Mouse (Mus musculus) MEL (cell line): ENCODE results near the gene Nedd8.

Experiments
- CTCF ChIP-seq, 3 experiments: IDR thresholded peaks in 2 of 3; conservative IDR thresholded peaks in 1 of 3; 2 replicates each; pipeline ENCODE4 v1.5.1; 2011 to 2012; ENCODE audit warnings: low read length in 3 of 3, low read depth in 2 of 3, mild to moderate bottlenecking in 2 of 3, improper control_type of control experiment in 1 of 3, inconsistent platforms in 1 of 3, mixed read lengths in 1 of 3, moderate library complexity in 1 of 3; ENCODE audit not compliant: control insufficient read depth in 1 of 3, insufficient read depth in 1 of 3, poor library complexity in 1 of 3, severe bottlenecking in 1 of 3
- POLR2A ChIP-seq, 2 experiments: IDR thresholded peaks; 2 replicates each; pipeline ENCODE4 v1.6.1; 2011 to 2012; ENCODE audit warnings: low read length in 2 of 2, mild to moderate bottlenecking in 2 of 2, control low read depth in 1 of 2, improper control_type of control experiment in 1 of 2, low read depth in 1 of 2, moderate library complexity in 1 of 2; ENCODE audit not compliant: control insufficient read depth in 1 of 2, insufficient read depth in 1 of 2, poor library complexity in 1 of 2

DNA sequence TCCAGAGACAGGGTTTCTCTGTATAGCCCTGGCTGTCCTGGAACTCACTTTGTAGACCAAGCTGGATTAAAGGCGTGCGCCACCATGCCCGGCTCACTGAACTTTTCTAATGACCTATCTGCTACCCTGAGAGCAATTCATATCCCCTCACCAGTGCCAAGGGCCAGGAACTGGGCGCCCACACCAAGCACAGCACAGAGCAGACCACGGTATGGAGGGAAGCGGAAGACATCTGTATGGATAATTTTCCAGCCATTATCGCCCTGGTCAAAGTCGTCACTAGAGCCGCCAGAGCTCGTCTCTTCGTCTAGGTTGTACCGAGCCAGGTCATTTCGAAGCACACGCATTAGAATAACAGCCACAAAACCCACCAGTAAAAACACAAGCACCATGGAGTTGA is 31.1 kb downstream of the Nedd8 start:
- TF ChIP-seq CTCF (IDR thresholded peaks at IDR 0.05 in 2 of 3, conservative IDR thresholded peaks at IDR 0.05 in 1 of 3; ENCODE audit: control insufficient read depth in 1 of 3, insufficient read depth in 1 of 3, low read depth in 2 of 3, low read length in 3 of 3, poor library complexity in 1 of 3, severe bottlenecking in 1 of 3) (no peak), POLR2A (IDR thresholded peaks at IDR 0.05; ENCODE audit: control insufficient read depth in 1 of 2, insufficient read depth in 1 of 2, low read depth in 1 of 2, low read length in 2 of 2, poor library complexity in 1 of 2) (no peak)
